ENCODE assay signal across 13 mouse cellular contexts in genomic region chr1:128563905-128564304, GRCm38 (mm10).
"Had no signal": no experiment of that assay in that cellular context is flagged by ENCODE, and none has a peak within 500 bp of the region (broad histone marks: within the 10 kb centered on the region; RNA-seq: fewer than 3 reads in every experiment).

No protein-coding gene starts in this region.

- ATAC-seq: midbrain, embryonic 13.5 days; midbrain, embryonic 16.5 days had no signal

- DNase-seq: kidney, adult 8-10 months; kidney, postnatal 10 days; kidney, postnatal 36 days; layer of hippocampus, postnatal 36 days; lung, adult 18-20 months; lung, postnatal 10 days; lung, postnatal 36 days; right cerebral cortex, postnatal 4 days; thymus, adult 2 months; thymus, postnatal 14 days; thymus, postnatal 4 days had no signal
